Mouse (Mus musculus): Measurements from ENCODE around the gene Gm26558.

- no peak for TF ChIP-seq POLR2A (IDR thresholded peaks at IDR 0.05; ENCODE audit: borderline replicate concordance, insufficient read depth, low read length)
- no peak for TF ChIP-seq CTCF (IDR thresholded peaks at IDR 0.05; ENCODE audit: borderline replicate concordance, insufficient read depth, low read depth, low read length)
Observed at GRCm38 (mm10) chr2:70710236-70710635, 48.3 kb upstream of the Gm26558 start.

Measured in cerebellum, adult 2 months (tissue).